Mouse (Mus musculus): ENCODE measurements at regions not wholly inside any gene's neighbourhood (a gene's known extent, or its start where the extent isn't known, plus 50 kb on each side); places are given as distances from the start of the nearest gene placed in this dataset.

DNA sequence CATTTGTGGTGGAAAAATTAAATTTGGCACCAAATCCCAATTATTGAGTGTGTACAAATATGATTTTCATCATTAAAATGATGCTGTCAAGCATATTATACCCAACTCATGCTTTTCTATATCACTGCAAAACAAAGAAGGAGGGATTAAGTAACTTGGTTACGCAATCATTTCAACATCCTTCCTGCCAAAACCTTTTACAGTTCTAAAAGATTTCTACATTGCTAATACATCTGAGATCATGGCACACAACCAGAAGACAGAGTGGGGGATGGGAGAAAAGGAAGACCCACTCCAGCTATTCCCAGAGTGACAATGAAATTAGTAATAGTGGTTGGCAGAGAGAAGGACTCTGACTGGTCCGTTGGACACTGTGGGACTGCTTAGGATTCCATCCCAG lies 280.3 kb upstream of the Nr2f2 start:
- DNase-seq (ENCODE audit: low spot score), result no peak

DNA sequence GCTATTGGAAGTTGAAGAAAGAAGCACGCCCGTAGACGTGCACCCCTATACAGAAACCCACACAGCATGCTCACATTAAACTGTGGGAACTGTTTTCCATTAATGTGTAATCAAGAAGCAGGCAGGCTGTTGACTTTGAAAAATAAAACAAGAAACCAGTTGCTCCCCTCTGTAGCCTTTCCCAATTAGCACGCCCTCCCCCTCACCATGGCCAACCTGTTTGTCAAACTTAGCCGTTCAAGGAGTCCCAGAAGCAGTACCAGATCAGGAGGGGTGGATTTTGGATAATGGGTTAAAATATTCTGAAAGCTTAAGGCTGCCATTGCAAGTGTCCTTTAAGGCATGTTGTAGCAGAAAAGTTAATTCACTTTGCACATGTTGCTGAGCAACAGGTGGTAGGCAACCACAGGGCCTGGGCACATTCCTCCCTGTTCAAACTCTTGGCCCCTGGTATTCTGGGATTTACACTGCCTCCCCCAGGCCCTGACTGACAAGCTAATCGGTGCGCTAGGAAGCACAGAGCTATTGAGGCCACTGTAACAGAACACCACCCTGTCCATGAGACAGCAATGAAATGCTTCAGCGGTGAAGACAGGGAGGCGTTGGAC lies 277.3 kb upstream of the Nr2f2 start:
- DNase-seq (ENCODE audit: low spot score), result peak; percentile 32

DNA sequence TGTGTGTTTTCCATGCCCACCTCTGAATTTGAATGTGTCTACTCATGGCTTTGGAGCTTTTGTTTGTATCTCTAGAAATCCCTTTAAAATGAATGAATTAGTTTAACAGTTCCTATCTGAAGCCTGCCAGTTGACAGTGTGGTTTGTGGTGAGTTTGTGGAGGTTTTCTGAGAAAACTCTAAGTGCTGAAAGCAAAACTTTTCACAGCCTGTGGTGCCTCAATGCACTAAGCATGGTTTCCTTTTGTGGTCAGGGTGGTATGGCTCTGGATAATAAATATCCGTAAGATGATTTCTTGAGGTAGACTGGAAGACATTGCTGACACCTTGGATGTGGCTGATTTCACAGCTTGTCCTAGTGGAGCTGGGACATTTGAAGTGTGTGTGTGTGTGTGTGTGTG lies 276.5 kb upstream of the Nr2f2 start:
- no peak for DNase-seq (ENCODE audit: low spot score)

- no peak for DNase-seq (ENCODE audit: low spot score)
Measured at GRCm38 (mm10) chr7:70641217-70641616, 274.7 kb upstream of the Nr2f2 start.

- no peak for DNase-seq (ENCODE audit: low spot score)
Measured at GRCm38 (mm10) chr7:70640574-70640973, 274.0 kb upstream of the Nr2f2 start.

DNA sequence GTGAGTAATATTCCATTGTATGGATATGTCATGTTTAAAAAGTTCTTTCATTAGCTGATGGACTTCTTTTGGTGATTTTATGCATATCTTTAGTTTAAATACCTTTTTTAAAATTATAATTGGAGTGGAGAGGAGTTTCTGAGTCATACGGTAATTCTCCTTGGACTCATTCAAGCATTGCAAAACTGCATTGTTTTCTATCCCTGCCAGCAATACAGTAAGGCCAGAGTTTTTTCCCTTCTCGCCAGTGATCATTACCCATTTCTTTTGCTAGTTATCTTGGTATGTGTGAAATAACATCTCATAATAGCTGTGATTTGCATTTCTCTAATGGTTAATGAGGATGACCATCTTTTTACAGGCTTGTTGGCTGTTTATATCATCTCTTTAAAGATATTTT lies 271.6 kb upstream of the Nr2f2 start:
- no peak for DNase-seq (ENCODE audit: low spot score)

DNA sequence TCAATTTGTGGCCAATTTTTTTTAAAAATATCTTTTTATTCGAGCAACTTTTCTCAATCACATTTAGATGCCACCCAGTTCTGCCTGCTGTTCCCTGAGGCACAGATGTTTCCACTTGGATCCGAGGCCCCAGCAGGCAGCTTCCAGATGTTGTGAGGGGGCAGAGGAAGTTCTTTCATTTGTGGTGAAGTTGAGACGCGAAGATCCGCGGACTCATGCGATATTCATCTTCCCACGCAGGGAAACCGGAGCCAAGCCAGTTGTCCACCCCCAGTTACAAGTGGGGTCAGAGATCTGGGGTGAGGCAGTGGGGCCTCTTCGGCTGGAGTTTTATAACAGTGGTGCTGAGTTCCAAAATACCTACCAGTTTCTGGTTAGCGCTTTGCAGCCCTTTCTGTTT lies 267.5 kb upstream of the Nr2f2 start:
- no peak for DNase-seq (ENCODE audit: low spot score)

DNA sequence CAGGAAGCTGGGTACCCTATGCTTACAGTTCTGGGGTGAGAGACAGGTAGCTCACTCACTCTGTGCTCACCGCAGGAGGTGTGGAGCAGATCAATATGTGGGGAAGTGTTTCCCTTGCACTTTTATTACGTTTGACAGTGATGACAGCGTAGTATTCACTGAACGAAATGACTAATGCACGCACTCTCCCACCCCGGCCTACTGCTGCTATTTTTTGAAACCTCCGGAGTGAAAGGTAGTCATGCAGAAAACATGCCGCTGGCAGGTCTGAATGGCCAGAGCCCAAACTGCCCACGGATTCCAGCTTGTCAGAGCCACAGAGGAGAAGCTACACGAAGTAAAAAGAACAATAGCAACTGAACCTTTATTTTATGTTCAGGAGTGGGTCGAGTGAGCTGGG lies 267.0 kb upstream of the Nr2f2 start:
- DNase-seq (ENCODE audit: low spot score), result no peak

GRCm38 (mm10) chr7:70625643-70626231 lies 259.2 kb upstream of the Nr2f2 start:
- no peak for DNase-seq (ENCODE audit: low spot score)

GRCm38 (mm10) chr7:70624727-70625642 lies 258.4 kb upstream of the Nr2f2 start:
- peak; percentile 71 for DNase-seq (ENCODE audit: low spot score)

DNA sequence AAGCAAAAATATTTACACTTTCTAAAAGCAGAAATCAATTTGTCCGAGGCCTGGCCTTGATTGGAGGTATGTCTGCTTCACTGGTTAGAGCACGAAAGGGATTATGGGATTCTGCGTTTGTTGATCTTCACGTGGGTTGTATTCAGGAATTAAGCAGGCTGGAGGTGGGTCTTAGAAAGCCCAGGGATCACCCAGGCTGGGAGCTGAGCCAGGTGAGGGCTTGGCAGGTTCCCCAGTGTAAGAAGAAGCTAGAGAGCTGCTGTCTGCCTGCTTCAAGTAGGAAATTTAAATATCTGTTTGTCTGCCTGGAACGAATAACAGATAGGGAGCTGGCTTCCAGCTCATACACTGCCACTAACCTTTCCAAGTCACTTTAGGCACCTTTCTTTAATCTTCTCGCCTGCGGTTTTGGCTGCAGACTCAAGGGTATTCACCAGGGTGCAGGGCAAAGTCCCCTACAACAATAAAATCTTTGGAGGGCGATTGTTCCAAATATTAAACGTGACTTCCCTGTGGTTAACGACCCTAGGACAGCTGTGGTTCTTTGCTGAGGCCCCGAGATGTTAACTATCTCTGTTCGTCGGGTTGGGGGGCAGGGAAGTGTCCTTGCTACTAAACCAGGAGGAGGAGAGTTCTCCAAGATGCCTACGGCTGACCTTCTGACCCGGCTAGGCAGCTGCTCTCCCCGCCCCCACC lies 257.6 kb upstream of the Nr2f2 start:
- DNase-seq (ENCODE audit: low spot score), result peak; percentile 64

- DNase-seq (ENCODE audit: low spot score), result no peak
Measured at GRCm38 (mm10) chr7:70619400-70619799, 252.9 kb upstream of the Nr2f2 start.

DNA sequence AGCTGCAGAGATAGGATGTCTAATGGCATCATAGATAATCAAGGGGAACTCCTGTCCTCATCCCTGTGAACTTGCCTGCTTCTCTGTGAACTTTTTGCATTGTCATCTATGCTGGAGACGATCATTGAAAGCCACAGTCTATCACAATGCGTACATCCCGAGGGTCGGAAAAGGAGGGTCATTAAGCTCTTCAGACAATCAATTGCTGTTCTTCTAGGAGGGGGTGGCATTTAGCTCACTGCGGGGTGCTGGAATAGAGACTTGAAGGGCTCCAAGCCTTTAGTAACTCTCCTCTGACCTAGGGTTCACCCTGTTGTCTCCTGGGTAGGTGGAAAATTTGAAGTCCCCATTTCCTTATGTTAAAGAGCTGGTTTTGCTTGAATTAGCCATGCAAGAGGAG lies 251.7 kb upstream of the Nr2f2 start:
- no peak for DNase-seq (ENCODE audit: low spot score)

GRCm38 (mm10) chr7:70606511-70606910 lies 240.0 kb upstream of the Nr2f2 start:
- DNase-seq (ENCODE audit: low spot score), result no peak

- DNase-seq (ENCODE audit: low spot score), result no peak
Measured at GRCm38 (mm10) chr7:70604471-70605174, 238.1 kb upstream of the Nr2f2 start.

GRCm38 (mm10) chr7:70593027-70593426 lies 226.5 kb upstream of the Nr2f2 start:
- DNase-seq (ENCODE audit: low spot score), result no peak

DNA sequence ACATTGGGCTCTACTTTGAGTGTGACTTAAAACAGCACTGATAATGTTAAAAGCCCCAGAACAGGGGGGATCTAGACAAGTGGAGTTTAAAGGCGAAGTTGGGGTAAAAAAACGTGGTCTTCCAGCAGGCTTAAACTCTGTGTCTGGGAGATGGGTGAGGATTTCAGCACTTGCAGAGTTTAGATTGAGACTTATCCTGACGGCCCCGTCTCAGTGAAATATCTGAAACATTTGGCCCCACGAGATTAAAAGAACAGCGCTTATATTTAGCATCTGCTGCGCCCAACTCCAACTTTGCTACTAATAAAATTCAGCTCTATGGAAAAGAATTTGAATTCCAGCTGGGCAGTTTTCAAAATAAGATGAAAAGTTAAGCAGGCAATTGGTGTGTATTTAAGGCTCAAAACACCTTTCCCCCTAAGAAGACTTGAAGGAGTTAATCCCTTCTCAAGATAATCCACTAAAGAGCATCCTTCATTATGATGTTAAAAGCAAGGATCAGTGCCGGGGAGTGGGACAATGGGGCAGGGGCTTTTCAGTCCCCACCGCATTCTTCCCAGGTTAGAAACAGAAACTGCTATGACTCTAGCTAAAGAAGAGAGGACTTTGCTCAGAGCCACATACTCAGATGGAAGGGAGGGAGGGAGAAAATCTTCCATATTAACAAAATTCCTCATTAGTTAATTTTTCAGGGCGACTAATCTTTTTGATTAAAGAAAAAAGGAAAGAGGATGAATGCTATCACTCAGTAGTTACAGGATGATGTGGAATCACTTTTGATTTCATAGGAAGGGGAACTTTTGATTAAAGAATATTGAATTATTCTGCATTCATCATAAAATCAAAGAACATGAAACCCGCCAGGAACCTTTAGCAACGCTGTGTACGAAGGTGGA lies 225.1 kb upstream of the Nr2f2 start:
- DNase-seq (ENCODE audit: low spot score), result no peak

DNA sequence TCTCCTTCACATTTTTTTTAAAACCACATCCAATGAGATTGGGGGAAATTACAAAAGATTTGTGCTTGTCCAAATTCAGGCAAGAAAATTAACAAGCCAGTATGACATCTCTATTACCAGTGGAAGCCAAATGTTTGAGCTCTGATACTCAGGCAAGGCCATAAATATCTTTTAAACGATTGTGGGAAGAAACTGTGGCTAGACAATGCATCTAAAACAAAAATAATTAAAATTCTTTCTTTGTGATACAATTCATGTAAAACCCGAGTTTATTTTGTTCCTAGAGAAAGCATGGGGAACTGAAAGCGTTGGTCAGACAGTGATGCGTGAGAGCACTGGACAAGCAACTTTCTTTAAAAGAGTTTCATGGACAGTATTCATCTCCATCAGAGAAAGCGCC lies 223.2 kb upstream of the Nr2f2 start:
- DNase-seq (ENCODE audit: low spot score), result no peak

GRCm38 (mm10) chr7:70588061-70588460 lies 221.5 kb upstream of the Nr2f2 start:
- no peak for DNase-seq (ENCODE audit: low spot score)

DNA sequence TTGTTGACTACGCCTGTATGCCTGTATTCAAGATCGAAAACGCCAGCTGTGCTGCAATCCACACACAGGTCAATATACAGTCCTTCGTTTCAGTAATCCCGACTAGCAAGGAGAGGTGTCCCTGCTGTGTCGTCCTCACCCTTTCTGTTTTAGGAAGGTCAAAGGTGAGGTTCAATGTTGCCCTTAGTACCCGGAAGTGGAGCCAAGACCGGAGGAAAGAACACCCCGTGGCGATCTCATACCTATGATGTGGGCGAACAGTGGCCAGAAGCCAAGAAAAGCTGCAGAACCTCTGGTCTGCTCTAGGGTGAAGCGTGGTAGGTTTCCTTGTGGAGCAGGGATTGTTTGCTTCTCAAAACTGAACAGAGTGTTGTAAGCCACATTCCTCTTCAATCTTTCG lies 217.9 kb upstream of the Nr2f2 start:
- no peak for DNase-seq (ENCODE audit: low spot score)
